Mouse (Mus musculus) heart, postnatal 4 days (tissue): ENCODE measurements at regions not wholly inside any gene's neighbourhood (a gene's known extent, or its start where the extent isn't known, plus 50 kb on each side); places are given as distances from the start of the nearest gene placed in this dataset.

Experiments
- DNase-seq: peaks from one replicate; pipeline ENCODE4 v3.0.0; 2021

- DNase-seq, result no peak
These were observed 301.3 kb upstream of the Marcks start for GRCm38 (mm10) chr10:37439863-37440613.

GRCm38 (mm10) chr10:37438312-37438711 lies 299.6 kb upstream of the Marcks start:
- DNase-seq, result no peak

- DNase-seq, result no peak
These were observed 298.1 kb upstream of the Marcks start for GRCm38 (mm10) chr10:37436849-37437248.

GRCm38 (mm10) chr10:37434229-37434628 lies 295.5 kb upstream of the Marcks start:
- DNase-seq, result no peak

GRCm38 (mm10) chr10:37423047-37423446 lies 284.3 kb upstream of the Marcks start:
- no peak for DNase-seq

GRCm38 (mm10) chr10:37422612-37423011 lies 283.9 kb upstream of the Marcks start:
- DNase-seq, result no peak

GRCm38 (mm10) chr10:37416321-37416720 lies 277.6 kb upstream of the Marcks start:
- no peak for DNase-seq

GRCm38 (mm10) chr10:37412401-37412800 lies 273.7 kb upstream of the Marcks start:
- no peak for DNase-seq

- no peak for DNase-seq
These were observed 271.0 kb upstream of the Marcks start for GRCm38 (mm10) chr10:37409749-37410148.

GRCm38 (mm10) chr10:37407487-37407886 lies 268.8 kb upstream of the Marcks start:
- no peak for DNase-seq

GRCm38 (mm10) chr10:37404933-37405332 lies 266.2 kb upstream of the Marcks start:
- DNase-seq, result no peak

GRCm38 (mm10) chr10:37404407-37404806 lies 265.7 kb upstream of the Marcks start:
- DNase-seq, result no peak

GRCm38 (mm10) chr10:37402376-37402775 lies 263.7 kb upstream of the Marcks start:
- no peak for DNase-seq

- DNase-seq, result no peak
These were observed 262.3 kb upstream of the Marcks start for GRCm38 (mm10) chr10:37400991-37401390.

GRCm38 (mm10) chr10:37400379-37400778 lies 261.7 kb upstream of the Marcks start:
- DNase-seq, result no peak

GRCm38 (mm10) chr10:37397271-37397991 lies 258.7 kb upstream of the Marcks start:
- peak; percentile 64 for DNase-seq

GRCm38 (mm10) chr10:37390011-37390410 lies 251.3 kb upstream of the Marcks start:
- no peak for DNase-seq

- no peak for DNase-seq
These were observed 247.5 kb upstream of the Marcks start for GRCm38 (mm10) chr10:37386216-37386615.

- DNase-seq, result no peak
These were observed 241.3 kb upstream of the Marcks start for GRCm38 (mm10) chr10:37380024-37380423.

- no peak for DNase-seq
These were observed 239.4 kb upstream of the Marcks start for GRCm38 (mm10) chr10:37378002-37378702.

GRCm38 (mm10) chr10:37377258-37378001 lies 238.7 kb upstream of the Marcks start:
- DNase-seq, result no peak

GRCm38 (mm10) chr10:37376172-37376571 lies 237.5 kb upstream of the Marcks start:
- no peak for DNase-seq

- DNase-seq, result no peak
These were observed 236.9 kb upstream of the Marcks start for GRCm38 (mm10) chr10:37375648-37376047.
